Mouse (Mus musculus) v-Abl transformed pro-B cells (cell line): ENCODE measurements at regions not wholly inside any gene's neighbourhood (a gene's known extent, or its start where the extent isn't known, plus 50 kb on each side); places are given as distances from the start of the nearest gene placed in this dataset.
"Not testable (repeated sequence)": the region's sequence is repeated elsewhere in the genome, so short reads cannot be mapped to it uniquely, and the experiment has no call there.

ENCODE experiments used
- in situ Hi-C, 2 experiments: fragments of 400-800 bp; cut with MboI; formaldehyde crosslinking; loops; one replicate each; pipeline ENCODE4 v1.15.1; 2025; ENCODE audit not compliant: unreplicated experiment in 2 of 2

DNA sequence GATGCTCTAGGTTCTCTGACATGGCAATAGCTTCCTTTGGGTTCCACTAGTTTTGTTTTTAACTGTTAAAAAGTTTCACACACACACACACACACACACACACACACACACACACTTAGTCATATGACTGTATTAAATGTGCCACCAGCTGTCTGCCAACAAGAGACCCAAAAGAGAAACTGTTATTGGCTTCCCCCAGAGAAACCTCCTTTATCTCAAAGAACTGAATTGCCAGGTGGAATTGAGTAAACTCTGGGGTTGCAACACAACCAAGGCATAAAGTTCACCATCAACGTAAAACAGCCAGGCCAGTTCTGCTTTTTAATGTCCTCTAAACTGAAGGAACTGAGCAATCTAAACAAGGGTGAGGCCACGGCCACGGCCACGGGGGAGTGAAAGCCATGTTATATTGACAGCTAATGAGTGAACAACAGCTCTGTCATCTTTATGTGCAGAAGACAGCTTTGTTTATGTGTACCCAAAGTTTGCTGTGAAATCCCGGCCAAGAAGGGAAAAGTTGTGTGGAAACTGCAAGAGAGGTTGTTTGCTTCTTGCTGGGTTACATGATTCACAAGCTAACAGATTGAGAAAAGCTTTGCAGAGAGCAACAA is 69.3 kb downstream of the Btg1 start:
- in situ Hi-C loops, result no loop called here

DNA sequence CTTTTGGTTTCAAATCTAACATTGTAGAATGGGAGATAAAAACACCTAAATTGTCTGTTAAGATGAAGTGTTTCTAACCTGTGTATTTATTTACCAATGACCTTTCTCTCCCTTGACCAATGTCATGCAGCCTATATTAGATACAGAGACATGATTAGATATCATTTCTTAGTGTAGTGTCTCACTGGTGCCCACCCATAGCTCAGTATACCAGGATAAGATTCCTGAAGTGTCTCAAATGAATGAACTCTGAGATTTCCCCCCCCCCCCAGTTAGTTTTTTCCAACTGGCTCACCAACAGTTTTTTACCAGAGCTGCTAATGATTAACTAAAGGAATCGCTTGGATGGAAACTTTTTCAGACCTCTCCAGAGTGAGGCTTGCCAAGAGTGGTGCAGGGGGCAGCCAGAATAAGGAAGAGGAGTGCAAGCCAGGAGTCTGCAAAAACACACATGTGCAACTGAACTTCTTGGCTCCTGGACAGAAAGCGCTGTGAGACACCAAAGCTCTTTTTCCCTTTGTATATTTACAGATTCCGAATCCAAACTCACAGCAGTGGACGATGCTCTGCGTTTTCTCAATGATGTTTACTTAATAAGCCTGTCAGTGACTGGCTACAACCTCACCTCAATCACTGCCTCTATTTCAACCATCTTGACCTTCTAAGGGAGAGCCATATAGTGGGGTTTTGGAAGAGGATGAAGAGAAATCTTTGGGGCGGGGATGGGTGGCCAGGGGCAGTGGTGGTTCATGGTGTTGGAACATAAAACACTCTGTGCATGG is 70.0 kb downstream of the Btg1 start:
- in situ Hi-C loops, result no loop called here

DNA sequence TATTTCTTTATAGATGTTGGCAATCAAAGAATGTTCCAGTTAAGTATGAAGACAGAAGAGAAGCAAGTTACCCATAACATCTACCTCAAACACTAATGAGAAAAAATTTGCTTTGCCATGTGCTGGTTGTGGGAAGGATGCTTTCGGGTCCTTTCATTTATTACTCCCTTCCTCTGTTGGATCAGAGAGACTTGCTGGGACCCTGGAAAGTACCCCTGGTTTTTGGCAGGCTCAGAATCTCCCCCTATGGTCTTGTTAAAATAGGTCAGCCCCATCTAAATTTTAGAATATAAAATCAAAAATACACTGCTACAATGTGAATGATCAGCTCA is 70.6 kb downstream of the Btg1 start:
- in situ Hi-C loops, result no loop called here

DNA sequence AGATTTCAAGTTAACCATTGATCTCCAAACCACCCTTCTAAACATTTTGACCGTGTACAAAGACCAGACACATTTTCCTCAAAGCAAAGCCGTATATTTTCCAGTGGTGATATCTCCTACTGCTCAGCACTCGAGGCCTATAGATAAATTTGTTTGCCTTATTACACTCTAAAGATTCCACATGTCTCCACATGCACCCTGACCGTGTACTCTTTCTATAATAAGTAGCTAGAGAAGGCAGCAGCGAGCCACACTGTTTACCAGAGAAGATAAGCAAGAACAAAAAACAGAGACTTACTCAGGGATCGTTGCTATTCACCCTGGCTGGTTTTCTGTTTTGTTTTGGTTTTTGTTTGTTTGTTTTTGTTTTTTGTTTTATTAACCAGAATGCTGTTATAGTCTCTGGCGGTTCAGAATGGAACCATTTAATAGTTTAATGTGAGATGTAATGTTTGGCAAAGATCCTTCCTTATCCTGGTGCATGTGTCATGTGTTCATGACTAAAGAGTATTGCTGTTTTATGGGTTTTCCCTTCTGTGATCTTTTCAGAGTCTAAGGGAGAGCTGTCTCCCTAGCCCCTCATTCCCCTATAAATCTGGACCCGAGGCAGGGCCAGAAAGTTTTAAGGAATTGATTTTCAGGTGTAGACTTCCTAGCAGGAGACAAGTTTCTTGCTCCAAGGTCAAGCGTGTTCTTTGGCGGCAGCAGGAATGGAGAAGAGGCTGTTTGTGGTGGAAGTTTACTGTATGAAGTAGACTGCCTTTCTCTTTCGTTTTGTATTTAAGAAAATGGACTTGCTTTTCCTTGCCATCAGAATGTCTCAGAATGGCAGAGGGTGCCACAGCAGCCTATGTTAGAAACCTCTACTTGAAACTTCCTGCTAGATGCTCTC is 73.4 kb downstream of the Btg1 start:
- in situ Hi-C loops, result no loop called here

DNA sequence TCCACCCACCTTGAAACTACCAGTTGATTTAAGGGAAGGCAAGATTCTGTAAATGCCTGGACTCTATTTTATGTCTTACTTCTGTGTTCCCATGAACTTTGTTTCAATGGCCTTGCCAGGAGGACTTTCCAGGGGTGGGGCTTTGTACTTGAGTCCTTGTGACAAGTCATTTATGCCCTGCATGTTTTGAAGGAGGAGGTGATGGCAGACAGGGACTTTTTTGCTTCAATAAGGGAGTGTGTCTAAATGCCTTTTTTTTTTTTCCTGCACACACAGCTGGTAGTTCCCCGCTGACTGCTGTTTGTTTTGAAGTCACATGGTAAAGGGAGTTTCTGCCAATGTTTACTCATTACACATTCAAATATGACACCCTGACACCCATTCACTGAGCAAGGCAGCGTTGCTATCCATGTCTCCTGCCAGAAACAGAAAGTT is 74.1 kb downstream of the Btg1 start:
- in situ Hi-C loops, result no loop called here

DNA sequence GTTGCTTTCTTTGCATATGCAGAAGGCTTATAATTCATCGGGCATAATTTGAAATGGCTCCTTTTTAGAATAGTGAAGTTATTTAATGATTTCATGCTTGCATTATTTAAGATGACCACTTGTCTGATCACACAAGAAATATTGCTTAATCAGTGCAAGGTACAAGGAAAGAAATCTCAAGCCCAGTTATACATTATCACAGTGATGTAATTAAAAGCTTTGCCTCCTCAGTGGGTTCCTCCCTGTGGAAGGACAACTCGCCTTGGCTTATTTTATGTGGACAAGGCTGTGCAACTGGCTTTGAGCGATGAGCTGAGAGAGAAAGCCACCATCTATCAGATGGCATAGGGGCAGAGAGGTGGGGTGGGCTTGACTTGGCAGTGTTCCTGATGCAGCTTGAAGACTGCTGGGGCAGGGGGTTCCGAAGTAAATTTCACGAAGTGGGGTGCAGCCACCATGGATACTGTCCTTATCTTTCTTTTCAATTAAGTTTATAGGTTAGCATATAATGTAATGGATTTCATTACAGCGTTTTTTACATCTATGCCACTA is 74.6 kb downstream of the Btg1 start:
- in situ Hi-C loops, result no loop called here

DNA sequence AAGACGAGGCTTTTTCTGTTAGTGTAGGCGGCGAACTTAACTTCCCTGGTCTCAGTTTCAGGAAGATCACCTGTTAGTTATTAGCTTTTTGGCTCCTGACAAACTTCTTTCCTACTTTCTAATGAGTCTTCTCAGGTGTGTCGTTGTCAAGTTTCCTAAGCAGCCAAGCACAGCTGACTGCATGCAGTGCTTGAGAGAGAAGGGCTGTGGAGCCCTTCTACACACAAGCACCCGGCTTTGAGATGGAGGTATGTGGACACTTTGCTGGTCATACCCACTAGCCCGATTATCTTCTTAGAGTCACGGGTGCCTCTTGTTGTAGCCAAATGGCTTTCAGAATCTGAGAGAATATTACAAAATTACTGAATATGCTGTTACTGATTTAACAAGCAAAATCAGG is 76.0 kb downstream of the Btg1 start:
- in situ Hi-C loops, result no loop called here

DNA sequence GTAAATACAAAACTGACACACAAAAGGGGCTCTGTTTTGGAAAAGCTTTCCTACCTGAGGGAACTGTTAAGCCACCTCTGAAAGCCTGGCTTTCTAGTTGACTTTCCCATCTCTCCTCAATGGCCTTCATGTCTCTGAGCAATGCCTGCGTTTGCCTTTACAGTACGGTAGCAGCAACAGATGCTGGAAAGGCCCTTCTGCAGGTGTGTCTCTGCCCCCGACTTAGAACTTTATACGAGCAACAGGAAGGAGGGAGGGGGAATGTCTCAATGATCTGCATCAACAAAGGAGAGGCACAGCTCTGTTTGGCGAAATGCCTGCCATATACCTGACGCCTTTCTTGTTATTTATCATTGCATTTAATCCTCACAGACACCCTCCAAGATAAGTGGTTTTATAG is 77.0 kb downstream of the Btg1 start:
- in situ Hi-C loops, result no loop called here

DNA sequence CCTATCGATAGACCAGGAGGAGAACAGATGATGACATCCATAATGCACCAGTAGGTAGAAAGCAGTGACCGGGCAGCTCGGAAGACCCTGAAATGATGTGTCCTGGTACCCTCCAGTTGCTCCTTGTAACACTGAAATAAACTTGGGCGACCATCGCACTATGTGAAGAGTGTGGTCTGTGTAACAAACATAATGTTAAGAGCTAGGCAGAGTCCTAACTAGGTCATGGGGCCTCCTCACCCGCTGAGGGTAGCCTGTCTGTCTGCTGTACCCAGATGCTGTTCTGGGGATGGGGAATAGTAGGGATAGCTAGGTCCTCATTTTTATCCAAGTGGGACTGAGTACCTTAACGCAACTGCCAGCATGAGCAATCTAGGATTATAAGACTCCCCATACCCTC is 79.8 kb downstream of the Btg1 start:
- in situ Hi-C loops, result no loop called here

DNA sequence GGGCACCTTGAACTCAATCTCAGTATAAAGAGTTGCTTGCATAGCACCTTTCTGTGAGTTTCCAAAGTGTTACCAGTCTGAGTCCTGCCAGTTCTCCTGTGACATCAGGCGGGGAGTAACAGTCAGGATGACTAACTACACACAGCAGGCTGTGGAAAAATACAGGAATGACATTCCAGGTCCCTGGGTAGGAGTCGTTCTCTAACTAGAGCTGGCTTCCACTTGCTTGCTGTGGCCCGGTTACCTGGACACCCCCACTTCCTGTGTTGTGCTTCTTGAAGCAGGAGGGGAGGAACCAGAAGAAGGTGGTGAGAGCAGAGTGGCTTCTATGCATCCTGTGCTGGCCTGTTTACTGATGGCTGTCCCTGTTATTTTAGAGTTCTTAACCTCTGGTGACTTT is 81.0 kb downstream of the Btg1 start:
- in situ Hi-C loops, result no loop called here

DNA sequence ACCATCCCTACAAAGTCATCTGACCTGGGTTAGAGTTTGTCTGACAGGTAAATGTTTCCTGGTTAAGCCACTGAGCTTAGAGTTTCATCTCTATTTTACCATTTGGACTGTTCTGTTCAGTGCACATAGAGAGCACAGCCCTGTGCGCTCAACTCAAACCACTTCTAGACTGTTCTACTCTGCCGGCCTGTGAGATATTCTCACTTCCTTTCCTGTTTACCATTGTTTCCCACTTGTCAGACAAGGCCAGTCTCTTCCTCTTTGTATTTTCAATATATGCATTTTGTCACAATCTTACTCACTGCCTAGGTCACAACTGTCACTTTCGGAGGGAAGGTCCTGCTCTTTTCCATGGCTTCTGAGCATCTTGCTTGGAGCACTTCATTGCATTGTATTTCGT is 89.8 kb downstream of the Btg1 start:
- in situ Hi-C loops, result no loop called here

DNA sequence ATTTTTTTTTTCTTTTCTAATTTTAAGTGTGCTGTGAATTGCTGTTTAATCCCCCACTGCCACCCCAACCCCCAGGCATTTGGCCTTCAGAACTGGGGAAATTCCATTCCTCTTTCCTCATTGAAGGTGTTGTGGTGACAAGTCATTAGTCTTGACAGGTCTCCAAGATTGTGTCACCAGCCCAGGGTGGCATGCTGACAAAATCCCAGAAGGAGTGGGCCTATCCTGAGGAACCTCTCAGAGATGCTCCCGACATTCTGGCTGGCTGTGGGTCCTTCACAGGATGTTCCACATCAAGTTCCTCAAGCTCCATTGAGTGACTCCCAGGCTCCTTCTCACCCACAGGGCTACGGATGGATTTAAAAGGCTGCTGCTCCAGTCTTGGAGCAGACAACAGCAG is 91.7 kb downstream of the Btg1 start:
- in situ Hi-C loops, result no loop called here

DNA sequence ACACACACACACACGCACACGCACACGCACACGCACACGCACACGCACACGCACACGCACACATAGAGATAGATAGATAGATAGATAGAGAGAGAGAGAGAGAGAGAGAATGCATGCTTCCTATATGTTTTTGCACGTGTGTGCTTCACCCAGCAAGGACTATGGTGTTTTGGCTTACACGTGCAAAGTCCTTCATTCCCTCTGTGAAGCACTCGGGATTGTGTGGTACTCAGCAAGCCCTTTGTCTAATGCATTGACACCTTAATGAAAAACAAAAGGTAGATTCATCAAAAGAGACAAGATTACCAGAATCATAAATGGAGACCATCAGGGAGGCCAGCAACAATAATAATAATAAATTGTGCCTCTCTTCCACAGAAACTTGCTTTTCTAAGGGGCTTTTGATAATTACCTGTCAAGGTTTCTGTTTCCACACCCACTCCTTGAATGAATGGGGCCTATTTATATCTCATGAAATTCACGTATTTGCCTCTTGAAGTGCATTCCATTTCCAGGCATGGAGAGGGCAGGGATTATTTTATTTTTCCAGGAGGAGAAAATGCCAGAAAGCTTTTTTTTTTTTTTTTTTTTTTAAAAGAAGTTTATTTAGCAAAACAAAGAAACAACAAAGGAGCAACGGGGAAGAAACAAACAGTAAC is 93.0 kb downstream of the Btg1 start:
- in situ Hi-C loops, result no loop called here

DNA sequence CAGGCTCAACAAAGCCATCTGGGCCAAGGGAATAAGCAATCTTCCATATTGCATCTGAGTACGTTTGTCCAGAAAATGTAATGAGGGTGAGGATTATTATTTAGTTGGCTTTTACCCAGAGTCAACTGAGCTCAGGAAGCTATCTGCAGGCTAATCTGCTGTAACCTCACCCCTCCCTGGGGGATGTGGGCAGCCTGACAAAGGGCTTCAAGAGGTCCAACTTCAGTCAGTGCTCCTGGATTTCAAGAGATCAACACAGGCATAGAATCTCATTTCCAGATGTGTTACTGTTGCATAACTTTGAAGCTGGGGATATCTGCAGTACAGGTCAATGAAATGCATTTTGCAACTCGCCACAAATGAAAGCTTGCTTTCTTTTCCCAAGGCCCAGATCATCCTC is 95.2 kb downstream of the Btg1 start:
- in situ Hi-C loops, result no loop called here

DNA sequence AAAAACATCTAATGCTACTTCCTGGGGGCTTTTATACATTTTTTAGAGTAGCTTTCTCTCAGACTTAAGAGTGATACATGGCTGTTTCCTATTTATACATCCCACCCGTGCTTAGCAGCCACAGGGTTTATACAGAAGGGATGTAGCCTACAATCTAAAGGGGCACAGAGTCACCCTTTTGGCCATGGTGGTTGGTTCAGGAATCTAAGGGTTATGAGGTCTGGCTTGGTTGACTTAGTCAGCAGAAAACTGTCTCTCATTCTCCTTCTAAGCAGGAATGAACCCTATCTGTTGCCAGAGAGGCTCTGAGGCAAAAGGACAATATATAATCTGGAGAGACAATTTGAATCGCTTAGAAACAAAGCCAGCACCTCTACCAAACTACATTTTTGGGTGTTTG is 97.9 kb downstream of the Btg1 start:
- in situ Hi-C loops, result no loop called here

DNA sequence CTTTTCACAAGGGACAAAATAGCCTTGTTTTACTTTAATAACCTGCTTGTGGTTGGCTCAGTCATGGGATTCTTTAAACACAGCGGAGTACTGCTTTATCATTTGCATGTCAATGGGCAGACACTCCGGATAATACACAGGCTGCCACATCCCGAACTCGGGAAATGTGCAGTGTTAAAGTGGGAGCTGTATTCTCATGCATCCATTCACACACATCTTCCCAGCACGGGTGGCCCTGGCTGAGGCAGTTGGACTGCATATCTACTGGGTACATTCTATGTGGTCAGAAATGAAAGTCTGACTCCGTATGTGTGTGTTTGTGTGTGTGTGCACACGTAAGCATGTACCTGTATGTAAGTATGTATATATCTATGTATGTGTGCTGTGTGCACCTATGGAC is 100.5 kb downstream of the Btg1 start:
- in situ Hi-C loops, result no loop called here

DNA sequence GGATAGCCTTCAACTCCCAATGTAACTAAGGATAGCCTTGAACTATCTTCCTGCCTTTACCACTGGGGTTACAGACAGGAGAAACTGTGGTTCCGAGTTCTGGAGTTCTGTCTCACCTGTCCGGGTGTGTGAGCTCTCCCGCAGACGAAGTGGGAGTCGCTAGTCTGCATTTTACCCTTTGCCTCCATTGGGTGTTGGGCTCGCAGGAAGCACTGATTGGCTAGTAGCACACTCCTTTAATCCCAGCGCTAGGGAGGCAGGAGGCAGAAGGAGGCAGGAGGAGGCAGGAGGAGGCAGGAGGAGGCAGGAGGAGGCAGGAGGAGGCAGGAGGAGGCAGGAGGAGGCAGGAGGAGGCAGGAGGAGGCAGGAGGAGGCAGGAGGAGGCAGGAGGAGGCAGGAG is 101.9 kb downstream of the Btg1 start:
- in situ Hi-C loops, result not testable (repeated sequence)

DNA sequence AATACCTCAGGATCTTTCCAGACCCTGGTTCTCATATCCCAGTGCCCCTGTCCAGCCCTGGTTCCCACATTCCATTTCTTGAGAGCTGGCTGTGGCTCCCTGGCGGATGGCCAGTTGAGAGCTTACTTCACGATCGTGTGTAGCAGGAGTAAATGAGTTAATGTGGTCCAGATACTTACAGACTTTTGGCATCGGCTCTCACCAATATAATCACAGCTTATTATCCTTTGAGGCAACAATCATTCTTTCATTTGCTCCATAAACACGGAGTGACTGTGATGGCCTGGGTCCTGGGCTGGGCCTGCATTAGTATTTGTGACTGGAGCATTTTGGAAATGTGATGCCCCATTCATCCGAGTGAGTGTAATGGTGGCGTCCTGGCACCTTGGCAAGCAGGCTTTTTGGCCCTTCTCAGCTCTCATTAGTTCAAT is 103.5 kb downstream of the Btg1 start:
- in situ Hi-C loops, result no loop called here

DNA sequence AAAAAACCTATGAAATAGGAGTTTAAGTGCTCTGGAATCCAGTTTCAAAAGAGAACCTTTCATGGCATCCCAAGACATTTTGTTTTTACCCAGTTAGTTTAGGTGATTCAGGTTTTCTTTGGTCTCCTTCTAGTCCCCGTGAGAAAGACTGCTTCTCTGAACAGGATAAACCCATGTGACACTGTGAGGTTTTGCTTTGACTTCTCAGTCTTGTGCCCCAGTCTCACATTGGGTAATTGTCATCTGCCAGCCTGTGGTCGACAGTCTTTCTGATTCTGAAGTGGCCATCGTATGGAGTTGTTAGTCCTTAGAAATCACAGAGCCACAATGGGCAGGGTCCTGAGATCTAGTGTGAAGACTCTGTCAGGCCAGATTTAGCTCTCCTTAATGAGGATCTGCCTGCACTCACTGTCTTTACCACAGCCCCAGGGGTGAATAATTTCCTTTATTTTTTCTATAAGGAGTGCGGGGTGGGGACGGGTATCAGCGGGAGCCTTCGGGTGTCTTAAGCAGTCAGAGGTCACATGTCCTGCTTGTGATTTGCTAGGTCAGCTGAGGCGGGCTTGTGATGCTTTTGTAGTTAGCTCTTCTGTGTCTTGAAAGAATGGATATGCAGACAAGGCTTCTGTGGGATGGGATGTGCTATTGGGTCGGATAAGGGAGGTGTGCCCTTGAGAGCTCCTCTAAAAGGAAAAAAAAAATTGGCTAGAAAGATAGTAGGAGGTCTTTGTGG is 104.3 kb downstream of the Btg1 start:
- in situ Hi-C loops, result no loop called here

DNA sequence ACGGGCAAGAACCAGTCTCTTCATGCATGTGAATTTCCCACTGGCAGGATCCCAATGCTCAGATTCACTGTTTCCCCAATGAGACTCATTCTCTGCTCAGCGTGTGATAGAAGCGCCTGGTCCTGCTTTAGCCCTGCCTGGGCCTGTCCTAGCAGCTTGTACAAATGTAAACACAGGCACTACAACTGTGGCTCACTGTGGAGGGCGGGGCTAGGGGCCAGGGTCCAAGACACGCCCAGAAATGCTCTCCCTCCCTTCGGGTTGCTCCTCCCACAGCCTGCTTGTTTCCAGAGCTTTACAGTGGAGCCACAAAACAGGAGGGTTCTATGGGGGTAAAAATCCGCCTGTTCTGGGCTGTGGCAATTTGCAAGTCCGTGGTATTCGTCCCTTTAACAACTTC is 105.7 kb downstream of the Btg1 start:
- in situ Hi-C loops, result no loop called here
